Mouse (Mus musculus) adrenal gland, adult 18-20 months (tissue): ENCODE measurements around the gene Scgb1b10. TPM values are rescaled to one million over a fixed set of nuclear protein-coding genes. Genes with fewer than 3 reads are reported as not detected.
"Not testable (repeated sequence)": the region's sequence is repeated elsewhere in the genome, so short reads cannot be mapped to it uniquely, and the experiment has no call there.

Source experiments
- DNase-seq, 2 experiments: peaks; one replicate each; pipeline ENCODE4 v3.0.0; 2021 to 2022; ENCODE audit warnings: low spot score in 2 of 2
- long read RNA-seq, 2 experiments: library from polyadenylated mRNA; stranded (forward); transcript quantifications; one replicate each; pipeline ENCODE4 v2.0.0; 2021
- total RNA-seq, 2 experiments: library from RNA; stranded (reverse); gene quantifications; 1 replicate in 1 of 2; 2 replicates in 1 of 2; pipeline ENCODE4 v1.2.3; 2021

Scgb1b10 gene
- total RNA-seq = not detected
- long read RNA-seq, experiment 1 = 0 reads
- long read RNA-seq, experiment 2 = 0 reads

DNA sequence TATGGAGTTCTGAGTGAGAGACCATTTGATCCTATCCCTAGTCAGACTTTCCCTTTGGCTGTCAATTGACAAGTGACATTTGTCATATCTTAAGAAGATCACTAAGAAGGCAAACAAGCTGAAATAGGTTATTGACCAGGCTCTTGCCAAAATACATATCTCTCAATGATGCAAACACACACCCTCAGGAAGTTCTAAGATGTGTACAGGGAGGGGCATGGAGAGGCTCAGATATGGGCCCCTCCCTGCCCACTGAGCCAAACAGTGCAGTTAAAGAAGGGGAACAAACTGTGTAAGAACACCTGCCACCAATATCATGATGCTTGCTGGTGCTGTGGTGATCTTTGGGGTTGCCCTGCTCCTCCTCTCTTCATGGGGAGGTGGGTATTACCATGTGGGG is at the start of gene Scgb1b10:
Scgb1b10 (plus strand) TSS at position 301 of the 400 bp plus-strand sequence.
- not testable (repeated sequence) for DNase-seq

Other genes starting within 250 kb of the Scgb1b10 start
- gene Scgb2b11, start 110.3 kb downstream of the Scgb1b10 start, total RNA-seq = not detected
- gene Scgb1b11, start 122.0 kb downstream of the Scgb1b10 start, total RNA-seq = not detected
- gene Scgb2b12, start 226.4 kb downstream of the Scgb1b10 start, total RNA-seq = not detected
- not detected for gene Scgb1b12, start 233.3 kb downstream of the Scgb1b10 start, total RNA-seq